Mouse (Mus musculus) layer of hippocampus, postnatal 14 days (tissue): ENCODE measurements around the gene Mum1. TPM values are rescaled to one million over a fixed set of nuclear protein-coding genes. Genes with fewer than 3 reads are reported as not detected.

Experiments used
- DNase-seq, 2 experiments: peaks; one replicate each; pipeline ENCODE4 v3.0.0; 2021 to 2022; ENCODE audit warnings: low spot score in 2 of 2, mixed read lengths in 1 of 2
- total RNA-seq, 2 experiments: library from RNA; stranded (reverse); gene quantifications; 2 replicates each; pipeline ENCODE4 v1.2.3; 2021

The Mum1 gene
- total RNA-seq, 2 experiments from 2014 or later: 34.4 to 43.7 TPM

DNA sequence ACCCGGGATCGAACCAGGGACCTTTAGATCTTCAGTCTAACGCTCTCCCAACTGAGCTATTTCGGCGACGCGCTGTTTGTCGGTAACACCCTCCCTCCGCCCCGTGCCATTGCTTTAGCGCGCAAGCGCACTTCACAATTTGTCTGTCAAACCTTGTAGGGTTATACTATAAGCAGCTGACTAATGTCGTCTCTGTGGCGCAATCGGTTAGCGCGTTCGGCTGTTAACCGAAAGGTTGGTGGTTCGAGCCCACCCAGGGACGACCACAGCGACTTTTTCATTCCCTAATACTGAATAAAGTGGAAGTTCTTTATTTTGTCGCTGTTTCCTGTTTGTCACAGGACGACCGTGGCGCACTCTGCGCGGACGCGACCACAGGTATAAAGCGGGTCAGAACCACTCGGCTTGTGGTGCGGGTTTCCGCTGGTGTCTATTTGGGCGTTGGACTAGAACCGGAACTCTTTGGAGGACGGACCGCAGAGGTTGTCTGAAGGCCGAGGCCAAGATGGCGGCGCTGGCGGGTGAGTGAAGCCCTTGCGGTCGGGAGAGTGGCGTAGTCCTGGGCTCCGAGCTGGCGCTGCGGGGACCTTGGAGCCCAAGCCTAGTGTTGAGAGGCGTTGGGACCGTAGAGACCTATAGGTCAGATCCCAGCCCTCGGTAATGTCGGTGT lies 22.9 kb downstream of the Mum1 start, which contains the start of gene Ndufs7:
Gene Ndufs7 (plus strand): TSS at position 151 of the 670 bp plus-strand sequence.
- peak; percentile 97 to 99 for DNase-seq

DNA sequence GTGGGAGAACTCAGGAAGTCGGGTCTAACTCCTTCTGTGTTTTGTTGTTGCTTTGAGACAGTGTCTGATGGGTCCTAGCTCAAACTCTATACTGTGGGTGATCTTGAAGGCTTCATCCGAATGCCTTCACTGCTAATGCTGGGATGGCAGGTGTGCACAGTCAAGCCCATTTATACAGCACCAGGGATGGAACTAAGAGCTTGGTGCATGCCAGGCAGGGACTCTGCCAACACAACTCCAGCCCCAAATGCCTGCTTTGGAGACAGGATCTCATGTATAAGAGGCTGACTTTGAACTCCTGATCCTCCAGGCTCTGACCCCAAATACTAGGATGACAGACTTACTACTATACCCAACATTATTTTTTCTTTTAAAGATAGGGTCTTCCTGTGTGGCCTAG lies 23.8 kb downstream of the Mum1 start:
- no peak for DNase-seq

DNA sequence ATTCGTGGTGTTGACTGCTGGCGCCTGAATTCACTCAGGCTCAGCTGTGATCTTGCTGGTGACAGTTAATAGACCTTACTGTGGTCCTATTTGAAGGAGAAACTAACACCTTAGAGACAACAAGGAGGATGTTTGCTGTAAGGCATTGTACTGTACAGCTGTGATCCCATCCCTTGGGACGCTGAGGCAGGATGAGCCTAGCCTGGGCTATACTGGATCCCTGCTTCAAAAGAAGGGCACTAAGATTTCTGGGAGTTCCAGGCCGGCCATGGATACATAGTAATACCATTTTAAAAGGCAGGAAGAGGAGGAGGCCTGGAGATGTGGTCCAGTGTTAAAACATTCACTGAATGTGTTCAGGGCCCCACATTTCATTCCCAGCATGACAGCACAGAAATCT lies 24.3 kb downstream of the Mum1 start:
- no peak for DNase-seq

DNA sequence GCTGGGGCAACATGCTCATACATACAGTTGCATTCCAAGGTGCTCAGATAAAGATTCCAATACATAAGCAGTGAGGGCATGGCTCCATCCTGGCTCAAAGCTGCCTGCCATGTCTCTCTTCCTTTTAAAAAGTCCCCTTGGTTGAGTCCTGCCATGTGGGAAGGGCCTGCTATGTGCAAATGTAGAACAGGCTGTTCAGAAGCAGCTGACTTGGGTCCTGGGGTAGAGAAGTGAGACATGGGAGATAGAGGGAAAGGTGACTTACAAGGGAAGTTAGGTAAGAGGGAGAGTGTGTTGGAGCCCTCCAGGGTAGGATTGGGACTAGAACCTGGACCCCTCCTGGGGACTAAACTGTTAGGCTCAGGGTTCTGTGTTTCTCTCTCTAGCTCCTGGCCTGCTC lies 25.8 kb downstream of the Mum1 start:
- DNase-seq: no peak

DNA sequence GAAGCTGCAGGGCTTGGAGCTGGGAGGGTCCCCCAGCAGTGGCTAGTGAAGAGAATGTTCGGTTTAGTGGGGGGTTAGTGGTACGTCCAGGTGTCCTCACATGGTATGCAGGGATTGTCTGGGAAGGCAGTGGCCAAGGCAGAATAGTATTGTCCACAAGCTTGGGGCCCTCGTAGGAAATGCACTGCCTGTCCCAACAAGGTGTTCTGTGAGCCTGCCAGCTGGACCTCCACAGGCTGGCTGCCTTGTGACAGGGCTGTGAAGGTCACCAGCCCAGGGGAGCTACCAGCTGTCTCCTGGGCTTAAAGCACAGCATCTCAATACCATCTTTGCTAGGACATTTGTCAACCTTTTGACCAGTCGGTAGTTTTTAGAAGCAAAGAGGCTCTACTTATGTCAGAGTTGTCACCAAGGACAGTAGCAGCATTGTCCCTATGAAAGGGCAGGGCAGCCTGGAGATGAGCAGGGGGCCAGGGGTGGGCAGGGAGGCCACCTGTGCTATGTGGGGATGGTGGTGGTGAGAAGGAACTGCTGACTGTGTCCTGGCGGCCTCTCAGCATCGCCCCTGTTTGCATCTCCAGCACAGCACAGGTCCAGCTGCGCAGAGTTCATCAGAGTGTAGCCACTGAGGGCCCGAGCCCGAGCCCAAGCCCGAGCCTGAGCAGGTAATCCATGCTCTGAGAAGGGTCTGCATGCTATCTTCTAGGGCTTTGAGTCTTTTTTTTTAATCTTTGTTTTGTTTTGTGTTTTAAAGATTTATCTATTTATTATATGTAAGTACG lies 26.4 kb downstream of the Mum1 start:
- DNase-seq: no peak

DNA sequence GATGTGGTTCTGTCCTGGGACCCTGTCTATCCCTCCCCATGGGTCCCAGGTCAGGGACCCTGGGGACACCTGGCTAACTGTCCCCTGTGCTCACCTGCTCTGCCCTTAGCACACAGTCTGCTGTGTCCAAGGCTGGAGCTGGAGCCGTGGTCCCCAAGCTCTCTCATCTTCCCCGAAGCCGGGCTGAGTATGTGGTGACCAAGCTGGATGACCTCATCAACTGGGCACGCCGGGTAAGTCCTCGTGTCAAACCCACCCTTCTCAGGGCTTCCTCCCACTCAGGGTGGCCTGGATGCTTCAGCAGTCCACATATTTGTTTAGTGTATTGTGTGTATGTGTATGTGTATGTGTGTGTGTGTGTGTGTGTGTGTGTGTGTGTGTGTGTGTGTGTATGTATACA lies 27.3 kb downstream of the Mum1 start:
- DNase-seq: no peak

DNA sequence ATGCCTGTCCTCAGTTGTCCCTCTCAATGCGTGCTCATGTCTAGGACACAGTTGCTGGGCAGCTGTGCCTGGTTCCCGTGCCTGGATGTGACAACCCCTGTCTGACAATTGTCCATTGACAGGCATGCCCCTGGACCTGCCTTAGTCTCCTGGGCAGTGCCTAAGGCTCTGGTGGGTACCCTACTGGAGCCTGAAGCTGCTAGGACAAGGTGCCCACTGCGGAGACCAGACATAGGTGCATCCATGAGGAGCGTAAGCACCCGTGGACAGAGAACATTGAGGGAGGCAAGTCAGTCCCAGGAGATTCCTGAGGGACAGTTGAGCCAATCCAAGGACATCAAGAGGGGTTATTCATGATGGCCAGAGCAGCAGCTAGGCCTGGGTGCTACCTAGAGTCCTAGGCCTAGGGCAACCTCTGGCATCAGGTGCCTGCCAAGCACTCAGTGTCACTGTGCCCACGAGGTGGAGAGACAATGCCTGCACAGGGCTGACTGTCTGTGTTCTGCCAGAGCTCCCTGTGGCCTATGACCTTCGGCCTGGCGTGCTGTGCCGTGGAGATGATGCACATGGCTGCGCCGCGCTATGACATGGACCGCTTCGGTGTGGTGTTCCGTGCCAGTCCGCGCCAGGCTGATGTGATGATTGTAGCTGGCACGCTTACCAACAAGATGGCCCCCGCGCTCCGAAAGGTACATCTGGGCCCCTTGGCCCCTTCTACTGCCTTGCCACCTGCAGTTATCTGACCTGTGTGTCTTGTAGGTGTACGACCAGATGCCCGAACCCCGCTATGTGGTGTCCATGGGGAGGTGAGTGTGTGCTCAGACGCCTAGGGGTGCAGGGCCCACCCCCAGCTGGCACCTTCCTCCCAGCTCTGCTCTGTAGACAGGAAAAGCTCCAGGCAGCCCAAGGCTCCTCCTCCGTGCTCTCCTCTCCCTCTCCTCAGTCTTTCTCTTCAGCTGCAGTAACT lies 28.4 kb downstream of the Mum1 start:
- DNase-seq: no peak

DNA sequence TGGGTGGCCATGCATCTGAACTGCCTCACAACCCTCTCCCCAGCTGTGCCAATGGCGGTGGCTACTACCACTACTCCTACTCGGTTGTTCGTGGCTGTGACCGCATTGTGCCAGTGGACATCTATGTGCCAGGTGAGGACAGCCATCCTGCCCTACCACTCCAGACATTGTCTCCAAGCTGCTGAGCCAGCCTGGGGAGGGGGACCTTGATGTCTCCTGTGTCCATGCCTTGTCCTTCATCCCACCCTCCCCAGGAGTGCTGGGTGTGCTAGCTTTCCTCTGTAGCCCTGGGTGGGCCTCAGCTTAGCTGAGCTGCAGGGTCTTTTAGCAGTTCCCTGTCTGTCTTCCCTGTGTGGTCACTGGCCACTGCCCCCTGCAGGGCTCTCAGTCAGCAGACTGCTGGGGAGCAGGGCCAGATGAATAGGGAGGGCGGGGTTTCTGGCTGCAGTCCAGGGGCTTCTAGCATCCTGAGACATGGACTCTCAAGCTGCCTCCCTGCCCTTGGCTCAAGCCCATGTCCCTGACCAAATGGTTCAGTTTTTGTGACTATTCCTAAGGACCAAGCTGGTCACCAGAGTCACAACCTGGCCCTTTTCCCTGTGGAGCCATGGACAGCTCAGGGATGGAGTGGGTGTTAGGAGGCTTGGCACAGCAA lies 29.8 kb downstream of the Mum1 start:
- no peak for DNase-seq

DNA sequence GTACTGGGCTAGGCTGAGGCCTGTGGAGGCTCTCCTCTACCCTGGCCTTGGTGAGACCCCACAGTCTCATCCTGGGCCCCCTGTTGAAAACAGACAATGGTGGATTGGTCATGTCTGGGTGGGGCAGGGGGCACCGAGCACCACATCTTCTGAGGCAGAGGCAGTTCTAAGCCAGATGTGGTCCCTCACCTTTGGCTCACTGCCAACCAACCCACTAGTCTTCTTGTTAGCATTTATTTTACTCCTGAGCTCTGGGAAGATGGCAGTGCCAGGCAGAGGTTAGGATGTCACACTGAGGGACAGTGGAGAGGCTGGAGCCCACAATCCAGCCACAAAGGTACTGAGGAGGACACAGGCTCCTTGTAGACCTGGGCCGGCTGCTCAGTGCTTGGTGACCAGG lies 31.7 kb downstream of the Mum1 start:
- no peak for DNase-seq

DNA sequence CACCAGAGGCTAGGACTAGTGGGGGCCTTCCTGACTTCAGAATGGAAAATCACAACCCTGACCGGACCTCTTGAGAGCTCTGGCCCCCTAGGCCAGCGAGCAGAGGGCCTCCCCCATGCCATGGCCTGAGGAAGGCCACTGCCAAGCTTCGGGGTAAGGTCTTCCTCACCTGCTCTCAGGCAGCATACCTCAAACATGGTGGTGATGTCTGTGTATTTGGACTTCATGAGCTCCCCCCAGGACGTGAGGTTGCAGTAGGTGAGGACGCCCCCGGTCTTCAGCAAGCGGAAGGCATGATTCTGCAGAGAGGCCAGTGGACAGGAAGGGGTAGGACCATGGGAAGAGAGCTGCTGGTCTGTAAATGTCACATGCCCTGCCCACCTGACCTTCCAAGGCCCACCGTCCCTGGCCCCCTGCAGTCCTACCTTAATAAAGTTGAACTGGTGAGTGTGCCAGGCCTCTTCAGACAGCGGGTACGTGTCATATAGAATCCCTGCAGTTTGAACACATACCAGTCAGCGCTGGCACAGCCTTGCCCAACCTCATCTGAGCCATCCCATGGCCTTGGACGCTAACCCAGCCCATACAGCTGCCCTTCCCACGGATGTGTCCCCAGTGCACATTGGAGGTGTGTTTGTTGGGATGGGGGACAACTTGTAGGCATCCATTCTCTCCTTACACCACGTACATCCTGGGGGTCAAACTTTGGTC lies 32.7 kb downstream of the Mum1 start:
- DNase-seq: no peak

DNA sequence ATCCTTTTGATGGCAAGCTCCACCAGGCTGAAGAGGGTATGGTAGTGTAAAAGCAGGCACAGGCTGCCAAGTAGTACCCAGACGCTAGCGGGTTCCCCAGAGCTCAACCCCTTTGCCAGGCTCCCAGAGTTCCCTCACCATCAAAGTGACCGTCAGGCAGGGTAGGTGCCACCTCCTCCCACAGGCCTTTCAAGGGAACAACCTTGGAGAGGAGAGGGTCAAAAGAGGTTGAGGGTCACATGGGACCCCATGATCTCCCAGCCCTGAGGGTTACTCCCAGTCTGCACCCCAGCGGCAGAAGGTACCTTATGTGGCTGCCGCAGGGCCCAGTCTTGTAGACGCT lies 33.2 kb downstream of the Mum1 start:
- DNase-seq: no peak

DNA sequence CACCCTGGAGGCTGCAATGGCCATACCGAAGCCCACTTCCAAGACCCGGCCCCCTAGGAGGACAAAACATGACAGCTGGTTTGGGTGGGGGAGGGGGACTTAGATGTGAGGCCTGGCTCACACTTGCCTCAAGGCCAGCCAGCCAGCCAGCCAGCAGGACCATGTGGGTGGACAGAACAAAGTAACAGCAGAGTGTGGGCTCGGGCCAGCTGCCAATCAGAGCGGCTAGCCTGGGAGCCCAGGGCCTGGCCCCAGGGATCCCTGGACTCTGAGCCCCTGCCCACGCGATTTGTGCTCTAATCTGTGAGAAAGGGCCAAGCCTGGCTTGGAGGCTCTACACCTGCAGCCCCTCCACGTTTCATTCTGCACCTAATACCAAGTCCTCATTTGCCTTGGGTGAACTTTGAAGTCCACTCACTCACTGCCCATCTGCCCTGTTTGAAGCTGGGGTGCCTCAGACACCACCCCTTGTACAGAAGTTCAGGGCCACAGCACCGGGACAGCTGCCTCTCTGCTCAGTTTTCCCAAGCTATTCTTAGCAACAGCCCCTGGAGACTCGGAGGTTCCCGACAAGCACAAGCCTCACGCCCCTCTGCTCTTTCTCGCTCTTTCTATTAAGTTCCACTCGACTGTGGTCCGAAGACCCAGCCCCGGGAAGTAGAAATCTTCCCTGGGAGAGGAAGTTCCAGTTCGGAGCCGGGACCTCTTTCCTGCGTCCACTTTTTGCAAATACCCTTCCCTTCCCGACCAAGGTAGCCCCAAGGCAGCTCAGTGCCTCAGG lies 33.8 kb downstream of the Mum1 start:
- peak; percentile 58 to 74 for DNase-seq

DNA sequence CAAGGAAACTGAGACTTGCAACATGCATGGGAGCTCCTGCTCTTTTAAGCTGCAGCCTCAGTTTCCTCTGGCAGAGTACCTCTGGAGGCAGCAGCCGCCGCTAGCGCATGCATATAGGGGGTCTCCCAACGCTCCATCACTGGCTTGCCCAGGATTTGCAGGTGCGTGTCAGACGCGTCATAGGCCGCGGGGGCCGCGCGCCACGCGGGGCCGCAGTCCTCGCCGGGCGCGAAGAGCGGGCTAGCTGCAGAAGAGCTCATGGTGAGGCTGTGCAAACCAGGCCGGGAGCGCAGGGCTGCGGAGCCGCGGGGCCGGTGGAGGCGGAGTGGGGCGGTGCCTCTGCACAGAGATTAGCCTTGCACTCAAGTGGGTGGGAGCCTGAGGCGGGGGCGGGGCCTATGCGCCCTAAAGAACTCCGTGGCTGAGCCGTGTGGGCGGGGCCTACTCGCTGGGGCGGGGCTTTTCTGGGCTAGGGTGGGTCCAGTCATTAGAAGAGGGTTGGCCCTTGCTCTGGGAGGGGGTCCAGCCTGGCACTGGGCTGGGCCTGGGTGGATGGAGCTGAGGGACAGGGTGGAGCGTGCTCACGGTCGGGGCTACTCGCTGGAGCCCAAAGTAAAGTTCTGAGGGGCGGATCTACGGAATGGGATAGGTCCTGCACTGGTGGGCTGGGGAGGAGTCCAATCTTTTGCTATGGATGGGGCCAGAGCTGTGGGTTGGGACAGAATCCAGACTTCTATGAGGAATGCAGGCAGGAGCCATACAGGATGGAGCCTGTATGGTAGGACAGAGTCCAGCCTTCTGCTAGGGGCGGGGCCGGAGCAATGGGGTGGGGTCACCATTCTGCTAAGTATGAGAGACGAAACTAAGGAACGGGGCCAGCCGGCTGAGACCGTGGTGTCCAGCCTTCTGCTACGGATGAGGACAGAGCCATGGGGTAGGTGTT lies 34.7 kb downstream of the Mum1 start, which contains the start of the genes Gamt and Dazap1:
Gene Gamt (minus strand): TSS at position 371 of the 943 bp plus-strand sequence.
Gene Dazap1 (plus strand): TSS at position 845 of the 943 bp plus-strand sequence.
- DNase-seq: peak; percentile 86 to 95

DNA sequence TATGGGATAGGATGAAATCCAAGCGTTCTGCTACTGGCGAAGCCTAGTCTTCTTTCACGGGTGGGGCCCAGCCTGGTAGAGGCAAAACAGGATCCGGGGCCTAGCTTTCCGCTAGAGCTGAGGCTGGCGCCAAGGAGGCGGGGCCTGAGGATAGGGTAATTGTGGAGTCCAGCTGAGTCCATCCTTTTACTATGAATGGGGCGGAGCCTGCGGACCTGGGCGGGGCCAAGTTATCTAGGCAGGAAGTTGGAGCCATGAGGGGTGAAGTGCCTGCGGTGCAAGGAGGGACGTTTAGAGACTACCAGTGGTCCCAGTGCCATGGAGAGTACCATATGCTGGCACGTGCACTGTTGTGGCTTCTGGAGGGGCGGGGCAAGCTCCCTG lies 35.3 kb downstream of the Mum1 start:
- peak; percentile 88 to 91 for DNase-seq

DNA sequence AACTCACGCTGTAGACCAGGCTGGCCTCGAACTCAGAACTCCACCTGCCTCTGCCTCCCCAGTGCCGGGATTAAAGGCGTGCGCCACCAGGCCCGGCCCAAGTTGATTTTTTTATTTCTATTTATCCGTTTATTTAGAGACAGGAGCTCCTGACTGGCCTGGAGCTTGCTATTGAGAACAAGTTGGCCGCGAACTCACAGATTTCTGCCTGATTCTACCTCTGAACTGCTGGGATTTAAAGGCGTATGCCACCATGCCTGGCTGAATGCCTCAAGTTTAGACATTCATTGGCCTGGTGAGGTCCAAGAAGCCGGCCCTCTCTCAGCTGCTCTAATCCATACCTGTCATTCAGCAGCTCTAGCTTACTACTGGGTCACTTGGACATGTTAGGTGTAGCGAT lies 35.9 kb downstream of the Mum1 start:
- DNase-seq: no peak

DNA sequence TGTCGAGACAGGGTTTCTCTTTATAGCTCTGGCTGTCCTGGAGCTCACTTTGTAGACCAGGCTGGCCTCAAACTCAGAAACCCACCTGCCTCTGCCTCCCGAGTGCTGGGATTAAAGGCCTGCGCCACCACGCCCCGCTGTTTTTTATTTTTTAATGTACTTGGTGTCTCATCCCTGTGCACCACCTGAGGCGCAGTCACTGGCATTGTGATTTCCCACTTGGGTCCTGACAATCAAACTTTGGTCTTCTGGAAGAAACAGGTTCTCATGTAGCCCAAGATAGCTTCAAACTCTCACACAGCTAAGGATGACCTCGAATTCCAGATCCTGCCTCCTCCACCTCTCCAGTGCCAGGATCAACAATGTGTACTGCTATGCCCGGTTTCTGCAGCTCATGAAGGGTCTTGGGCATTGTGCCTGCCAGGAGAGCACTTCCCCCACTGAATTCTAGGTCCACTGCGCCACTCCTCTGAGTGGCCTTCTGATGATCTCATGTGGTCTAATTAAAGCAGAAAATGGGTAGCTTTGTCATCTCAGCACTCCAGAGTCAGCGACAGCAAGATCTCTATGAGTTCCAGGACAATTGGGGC lies 36.6 kb downstream of the Mum1 start:
- DNase-seq: no peak

DNA sequence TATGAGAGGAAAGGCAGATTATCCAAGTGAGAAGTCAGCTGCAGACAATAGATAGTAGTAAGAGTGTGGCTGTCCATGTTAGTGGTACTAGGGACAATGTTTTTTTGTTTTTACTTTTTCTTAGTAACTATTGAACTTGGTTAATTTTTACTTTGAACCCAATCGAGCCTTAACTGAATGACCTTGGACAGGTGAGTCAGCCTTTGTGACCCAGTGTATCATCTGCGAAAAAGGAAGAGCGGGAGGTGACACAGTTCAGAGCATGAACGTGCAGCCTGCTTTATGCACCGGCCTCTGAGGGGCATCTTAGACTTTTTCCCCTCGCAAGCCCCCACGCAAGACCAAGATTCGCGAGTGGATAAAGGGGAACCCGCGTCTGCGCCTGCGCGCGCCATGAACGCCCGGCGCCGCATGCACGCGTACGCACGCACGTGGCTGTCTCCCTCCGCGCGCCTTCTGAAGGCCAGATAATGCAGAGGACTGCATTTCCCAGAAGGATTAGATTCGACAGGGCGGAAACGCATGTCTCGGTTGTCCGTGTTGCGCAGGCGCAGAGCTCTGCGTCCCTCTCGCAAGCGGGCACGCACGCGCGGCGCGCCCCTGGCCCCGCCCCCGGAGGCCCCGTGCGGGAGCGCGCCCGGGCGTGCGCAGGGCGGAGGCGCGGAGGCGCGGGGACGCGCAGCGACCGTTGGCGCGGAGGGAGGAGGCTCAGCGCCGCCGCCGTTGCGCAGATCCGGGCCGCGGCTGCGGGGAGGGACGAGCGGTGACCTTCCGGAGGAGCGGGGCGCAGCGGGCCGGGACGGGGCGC lies 38.3 kb downstream of the Mum1 start:
- DNase-seq: peak; percentile 98 to 99
